Mouse (Mus musculus) embryonic facial prominence, embryonic 10.5 days (tissue): ENCODE measurements around the gene Tmem87b. TPM values are rescaled to one million over a fixed set of nuclear protein-coding genes. Genes with fewer than 3 reads are reported as not detected.

Source experiments
- DNase-seq: peaks from one replicate; pipeline ENCODE4 v3.0.0-alpha.2; 2017; ENCODE audit warnings: low spot score
- H3K27ac ChIP-seq: fragments of 300-500 bp; sonication (generic); replicated peaks from 2 replicates; pipeline ENCODE4 v1.5.1; 2016; ENCODE audit warnings: mild to moderate bottlenecking
- H3K27me3 ChIP-seq: fragments of 300-500 bp; sonication (generic); replicated peaks from 2 replicates; pipeline ENCODE4 v1.6.1; 2016; ENCODE audit warnings: low read depth, mild to moderate bottlenecking; ENCODE audit not compliant: poor library complexity, severe bottlenecking
- H3K36me3 ChIP-seq: fragments of 300-500 bp; sonication (generic); replicated peaks from 2 replicates; pipeline ENCODE4 v1.6.1; 2016; ENCODE audit warnings: mild to moderate bottlenecking, moderate library complexity
- H3K4me1 ChIP-seq: fragments of 300-500 bp; sonication (generic); 2 replicates; pipeline ENCODE4 v1.6.1; 2016
- H3K4me3 ChIP-seq: fragments of 300-500 bp; sonication (generic); 2 replicates; pipeline ENCODE4 v1.5.1; 2016; ENCODE audit warnings: mild to moderate bottlenecking, moderate library complexity
- H3K9me3 ChIP-seq: fragments of 300-500 bp; sonication (generic); 2 replicates; pipeline ENCODE4 v1.6.1; 2016; ENCODE audit warnings: mild to moderate bottlenecking
- WGBS: fragments of 180-500 bp; shearing (Covaris S2); methylation state at CpG from one replicate; pipeline ENCODE4 v1.1.7; 2016; 5-methylcytosine and 5-hydroxymethylcytosine counted together
- polyA plus RNA-seq: library from polyadenylated mRNA; unstranded; fragments of >200 nt; fragmentation: Nextera tagmentation; extraction: Ambion mirVana; gene quantifications from 2 replicates; pipeline ENCODE4 v1.2.1, GENCODE M21; 2016

Tmem87b gene
- polyA plus RNA-seq, 1 experiment from 2014 or later = 29.7 TPM

DNA sequence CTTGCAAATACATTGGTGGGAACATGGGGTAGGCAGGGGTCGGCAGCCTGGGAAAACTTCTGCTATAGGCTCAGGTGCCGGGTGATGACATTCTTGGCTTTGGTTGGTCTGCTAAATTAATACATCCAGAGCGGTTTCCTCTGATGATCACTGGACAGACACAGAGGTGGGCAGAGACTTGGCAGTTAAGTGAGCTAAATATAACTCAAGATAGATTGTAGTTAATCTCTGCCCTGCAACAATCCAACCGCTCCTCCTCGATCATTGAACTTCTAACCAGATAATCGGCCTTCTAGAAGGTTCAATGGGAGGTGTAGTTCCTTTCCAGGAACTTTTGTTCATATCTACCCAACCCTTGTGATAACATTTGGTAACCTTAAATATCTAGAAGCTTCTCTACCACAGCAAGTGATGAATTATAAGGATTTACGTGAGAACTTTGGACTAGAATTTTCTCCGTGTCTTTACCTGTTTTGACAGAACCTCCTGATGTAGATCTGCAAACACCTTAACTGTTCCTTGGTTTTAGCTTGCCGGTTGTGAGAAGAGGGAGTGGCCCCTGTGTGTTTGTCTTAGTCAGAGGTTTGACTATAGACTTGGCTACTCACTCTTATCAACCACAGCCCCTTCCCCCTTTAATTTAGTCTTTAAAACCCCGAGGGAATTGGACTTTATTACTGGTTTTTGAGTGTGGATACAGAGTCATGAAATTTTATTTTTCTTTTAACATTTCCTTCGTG, 26.9 kb upstream of the Tmem87b start:
- Histone ChIP-seq H3K27me3 (no peaks in the 10 kb centered on the region), H3K9me3 (no peaks in the 10 kb centered on the region), H3K4me1 (peaks cover 14% of the 10 kb centered on the region), H3K27ac (no peak overlapping the region), H3K4me3 (no peak overlapping the region), H3K36me3 (peaks cover 76% of the 10 kb centered on the region)
- WGBS = 90% methylated on average over 11 of the region's 11 CpGs
- no peak for DNase-seq

DNA sequence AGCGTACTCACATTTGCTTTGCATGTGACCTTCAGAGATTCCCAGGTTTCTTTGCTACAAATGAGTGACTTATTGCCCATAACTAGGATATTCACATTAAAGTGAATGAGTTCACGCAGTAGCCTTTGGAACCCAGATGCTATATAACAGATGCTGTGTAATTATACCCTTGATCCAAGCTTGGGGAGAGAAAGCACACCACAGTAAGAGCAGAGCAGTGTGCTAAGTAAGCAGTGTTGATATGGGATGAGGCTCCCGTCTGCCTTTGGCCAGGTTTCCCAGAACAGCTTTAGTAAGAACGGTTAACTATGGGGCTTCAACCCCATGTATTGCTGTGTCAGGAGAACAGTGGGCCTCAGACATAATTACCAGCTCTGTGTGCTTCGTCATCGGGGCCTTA, 24.0 kb upstream of the Tmem87b start:
- H3K36me3 ChIP-seq = peaks cover 91% of the 10 kb centered on the region
- WGBS = 77% methylated on average over 6 of the region's 6 CpGs
- H3K9me3 ChIP-seq = no peaks in the 10 kb centered on the region
- H3K27ac ChIP-seq = no peak overlapping the region
- H3K27me3 ChIP-seq = no peaks in the 10 kb centered on the region
- peaks cover 9% of the 10 kb centered on the region; the same call in 1 of the 2 replicates for H3K4me1 ChIP-seq
- H3K4me3 ChIP-seq = no peak overlapping the region
- no peak for DNase-seq

DNA sequence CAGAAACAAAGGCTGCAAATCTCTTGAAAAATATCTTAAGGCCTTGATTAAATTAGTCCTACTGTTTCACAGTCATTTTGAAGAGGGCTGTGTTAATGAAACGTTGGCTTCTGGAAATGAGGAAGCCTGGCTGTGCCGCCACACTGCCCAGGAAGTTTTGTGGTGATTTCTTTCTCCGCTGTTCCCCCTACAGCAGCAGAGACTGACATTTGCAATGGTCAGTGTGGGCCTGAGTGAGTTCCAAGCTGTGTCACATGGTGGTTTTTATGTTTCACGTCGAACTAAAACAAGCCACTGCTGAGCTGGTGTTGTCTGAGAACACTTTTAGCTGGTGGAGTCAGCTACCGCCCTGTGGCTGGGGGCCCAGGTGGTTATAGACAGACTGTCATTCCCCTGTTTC, 21.5 kb upstream of the Tmem87b start:
- Histone ChIP-seq H3K4me3 (no peak overlapping the region), H3K27ac (no peak overlapping the region), H3K27me3 (no peaks in the 10 kb centered on the region), H3K4me1 (peaks cover 9% of the 10 kb centered on the region; the same call in 1 of the 2 replicates), H3K36me3 (peaks cover 97% of the 10 kb centered on the region), H3K9me3 (no peaks in the 10 kb centered on the region)
- WGBS = 65% methylated on average over 6 of the region's 6 CpGs
- DNase-seq = no peak

DNA sequence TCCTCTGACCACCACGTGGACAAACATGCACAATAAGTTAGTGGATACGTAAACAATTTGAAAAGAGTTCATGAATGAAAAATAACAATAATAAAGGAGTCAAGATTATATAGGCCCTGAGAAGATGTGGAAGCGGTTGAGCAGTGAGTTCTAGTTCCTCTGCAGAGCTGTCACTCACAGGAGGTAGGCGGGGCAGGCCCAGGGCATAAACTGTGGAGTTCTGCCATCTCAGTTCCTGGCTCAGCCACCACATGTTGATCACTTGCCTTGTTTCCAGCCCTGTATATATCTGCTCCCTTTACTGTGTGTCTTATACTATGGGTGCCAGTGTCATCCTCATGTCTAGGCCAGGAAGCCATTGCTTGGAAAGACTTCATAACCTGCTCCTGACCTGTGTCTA, 14.5 kb upstream of the Tmem87b start:
- H3K27ac ChIP-seq = no peak overlapping the region
- H3K36me3 ChIP-seq = peaks cover 50% of the 10 kb centered on the region
- H3K4me1 ChIP-seq = no peaks in the 10 kb centered on the region
- no peak for DNase-seq
- WGBS = 92% methylated on average over 4 of the region's 4 CpGs
- H3K4me3 ChIP-seq = no peak overlapping the region
- no peaks in the 10 kb centered on the region for H3K9me3 ChIP-seq
- H3K27me3 ChIP-seq = no peaks in the 10 kb centered on the region

DNA sequence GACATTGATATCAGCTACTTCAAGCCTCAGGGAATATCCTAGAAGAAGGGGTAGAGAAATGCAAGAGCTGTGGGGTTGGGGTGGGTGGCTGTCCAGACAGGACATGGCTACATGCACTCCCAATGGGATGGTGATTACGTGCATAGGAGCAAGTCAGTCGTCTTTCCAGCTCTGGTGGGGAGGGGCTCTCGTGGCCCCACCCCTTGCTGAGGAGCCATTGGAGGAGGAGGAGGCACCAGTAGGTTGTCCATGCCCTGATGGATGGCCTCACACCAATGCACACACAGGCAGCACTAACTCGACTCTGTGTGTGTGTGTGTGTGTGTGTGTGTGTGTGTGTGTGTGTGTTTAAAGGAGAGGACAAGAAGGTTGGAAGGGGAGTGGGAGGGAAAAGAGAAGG, 12.6 kb upstream of the Tmem87b start:
- H3K4me3 ChIP-seq = no peak overlapping the region
- no peaks in the 10 kb centered on the region for H3K9me3 ChIP-seq
- DNase-seq = no peak
- no peaks in the 10 kb centered on the region for H3K27me3 ChIP-seq
- H3K27ac ChIP-seq = no peak overlapping the region
- H3K36me3 ChIP-seq = peaks cover 31% of the 10 kb centered on the region
- 79% methylated on average over 4 of the region's 4 CpGs for WGBS
- no peaks in the 10 kb centered on the region for H3K4me1 ChIP-seq

DNA sequence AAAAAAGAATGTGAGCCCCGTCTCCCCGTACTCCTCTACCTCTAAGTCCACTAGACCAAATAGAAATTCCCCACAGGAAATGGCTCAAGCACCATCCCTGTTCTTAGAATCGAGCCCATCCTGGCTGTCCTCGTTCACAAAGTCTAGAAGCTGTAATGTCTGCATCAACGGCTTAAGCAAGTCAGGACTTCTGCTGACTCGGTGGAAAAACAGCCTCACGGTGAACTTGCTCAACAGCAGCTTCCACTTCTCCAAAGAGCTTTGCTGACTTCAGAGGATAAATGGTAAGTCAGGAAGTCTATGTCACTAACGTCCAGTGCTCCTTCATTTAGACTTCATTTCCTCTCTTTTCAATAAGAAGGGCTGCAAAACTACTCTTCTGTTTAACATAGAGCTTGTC, 11.4 kb upstream of the Tmem87b start:
- Histone ChIP-seq H3K27me3 (no peaks in the 10 kb centered on the region), H3K27ac (no peak overlapping the region), H3K4me3 (no peak overlapping the region), H3K4me1 (no peaks in the 10 kb centered on the region), H3K9me3 (no peaks in the 10 kb centered on the region), H3K36me3 (peaks cover 19% of the 10 kb centered on the region)
- DNase-seq = no peak
- 79% methylated on average over 8 of the region's 8 CpGs for WGBS

DNA sequence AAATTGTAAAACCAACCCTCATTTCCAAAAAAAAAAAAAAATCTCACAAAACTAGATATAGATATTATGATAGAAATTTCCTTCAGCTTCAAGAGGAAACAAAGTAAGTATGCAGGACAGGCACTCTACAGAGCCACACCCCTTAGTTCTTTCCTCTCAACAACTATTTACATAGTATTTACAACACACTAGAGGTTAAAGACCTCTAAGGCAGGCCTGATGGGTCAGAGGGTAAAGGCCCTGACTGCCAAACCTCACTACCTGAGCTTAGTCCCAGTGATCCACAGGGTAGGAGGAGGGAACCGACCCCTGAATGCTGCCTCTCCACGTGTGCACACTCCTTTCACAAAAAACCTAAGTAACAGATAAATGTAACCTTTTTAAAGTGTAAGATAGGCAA, 5.2 kb upstream of the Tmem87b start:
- Histone ChIP-seq H3K27ac (no peak overlapping the region), H3K4me1 (0 out of 2 replicates have a peak, but pooled peaks cover 10% of the 10 kb centered on the region), H3K9me3 (no peaks in the 10 kb centered on the region), H3K4me3 (no peak overlapping the region), H3K27me3 (no peaks in the 10 kb centered on the region), H3K36me3 (no peaks in the 10 kb centered on the region)
- no peak for DNase-seq
- WGBS = 37% methylated on average over 2 of the region's 2 CpGs

DNA sequence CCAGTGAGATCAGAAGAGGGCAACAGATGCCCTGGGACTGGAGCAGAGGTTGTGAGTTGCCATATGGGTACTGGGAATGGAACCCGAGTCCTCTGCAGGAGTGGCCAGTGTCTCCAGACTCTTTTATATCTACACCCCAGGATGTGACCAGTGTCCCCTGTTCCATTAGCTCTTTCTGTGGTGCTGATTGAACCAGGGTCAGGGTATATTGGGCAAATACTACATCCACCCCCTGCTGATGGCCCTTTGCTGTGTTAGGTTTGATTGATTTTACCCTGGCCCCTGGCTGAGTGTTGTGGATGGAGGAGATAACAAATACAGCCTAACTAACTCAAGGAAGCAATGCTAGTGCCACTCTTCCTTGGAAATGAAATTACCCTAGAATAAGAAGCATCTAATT, 1.6 kb upstream of the Tmem87b start:
- 92% methylated on average over 1 of the region's 1 CpGs for WGBS
- no peak overlapping the region for H3K4me3 ChIP-seq
- no peak for DNase-seq
- no peaks in the 10 kb centered on the region for H3K36me3 ChIP-seq
- no peaks in the 10 kb centered on the region for H3K27me3 ChIP-seq
- peaks cover 23% of the 10 kb centered on the region for H3K4me1 ChIP-seq
- no peak overlapping the region for H3K27ac ChIP-seq
- H3K9me3 ChIP-seq = no peaks in the 10 kb centered on the region

DNA sequence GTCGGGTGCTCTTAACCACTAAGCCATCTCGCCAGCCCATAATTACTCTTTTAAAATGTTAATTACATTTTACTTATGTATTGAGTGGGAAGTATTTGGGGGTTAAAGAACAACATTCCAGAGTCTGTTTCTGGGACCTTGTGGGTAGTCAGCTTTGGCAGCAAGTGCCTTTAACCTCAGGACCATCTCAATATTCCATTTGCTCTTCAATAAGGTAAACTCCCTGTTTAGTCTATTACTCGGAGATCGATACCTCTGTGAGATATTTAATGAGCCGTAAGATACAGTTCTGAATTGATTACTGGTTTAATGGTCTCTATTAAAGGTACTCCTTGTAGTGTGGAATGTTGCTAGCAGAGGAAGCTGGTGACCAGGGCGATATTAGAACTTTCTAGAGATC, 1.0 kb upstream of the Tmem87b start:
- no peaks in the 10 kb centered on the region for H3K9me3 ChIP-seq
- H3K4me3 ChIP-seq = peak overlapping the region; percentile 87
- WGBS = 52% methylated on average over 6 of the region's 6 CpGs
- DNase-seq = no peak
- no peaks in the 10 kb centered on the region for H3K27me3 ChIP-seq
- H3K36me3 ChIP-seq = no peaks in the 10 kb centered on the region
- no peak overlapping the region for H3K27ac ChIP-seq
- peaks cover 23% of the 10 kb centered on the region for H3K4me1 ChIP-seq

DNA sequence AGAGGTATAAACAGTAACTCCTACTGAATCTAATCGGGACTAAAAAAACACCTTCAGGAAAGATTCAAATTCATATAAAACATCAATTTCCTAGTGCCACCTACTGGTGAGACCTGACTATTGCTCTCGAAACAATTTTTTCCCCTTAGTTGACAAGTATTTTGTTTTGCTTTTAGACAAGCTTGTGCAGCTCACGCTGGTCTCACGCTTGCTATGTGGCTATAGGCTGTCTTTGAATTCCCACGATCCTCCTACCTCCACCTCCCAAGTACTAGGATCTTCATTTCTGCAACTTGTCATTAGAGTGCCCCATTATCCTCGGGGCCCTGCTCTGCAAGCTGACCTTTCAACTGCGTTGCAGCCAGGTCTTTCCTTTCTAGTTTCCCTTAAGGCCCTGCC, 532 bp upstream of the Tmem87b start:
- H3K27ac ChIP-seq = peak overlapping the region; percentile 93

DNA sequence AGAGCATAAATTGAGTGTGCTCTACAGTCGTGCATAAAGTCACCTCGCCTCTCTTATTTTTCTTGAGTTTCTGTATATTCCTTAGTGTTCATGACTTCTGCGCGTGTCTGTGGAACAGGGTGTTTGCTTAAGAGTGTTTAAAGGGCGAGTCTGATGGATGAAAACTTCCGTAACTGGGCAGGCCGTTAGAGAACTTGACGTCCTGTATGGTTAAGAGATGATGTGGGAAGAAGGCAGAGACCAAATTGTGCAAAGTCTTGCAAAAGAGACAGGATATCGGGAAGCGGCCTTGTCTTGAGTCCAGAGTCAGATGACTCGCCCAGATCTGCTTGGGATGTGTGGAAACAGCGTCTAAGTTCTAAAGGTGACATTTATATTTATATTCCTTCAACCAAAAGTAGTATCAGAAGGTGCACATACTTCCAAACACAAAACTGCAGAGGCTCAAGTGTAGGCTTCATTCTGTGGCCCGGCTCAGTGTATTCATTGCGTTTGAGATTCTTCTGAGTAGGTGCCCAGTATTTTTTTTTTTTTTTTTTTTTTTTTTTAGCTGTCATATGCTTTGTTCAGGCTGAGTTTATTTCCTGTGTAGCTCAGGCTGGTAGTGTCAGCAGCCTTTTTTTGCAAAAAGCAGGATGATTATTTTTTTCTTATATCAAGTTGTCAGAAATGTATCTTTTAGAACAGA, 1.2 kb downstream of the Tmem87b start:
- no peaks in the 10 kb centered on the region for H3K9me3 ChIP-seq
- H3K27ac ChIP-seq = peak overlapping the region; percentile 93
- 26% methylated on average over 14 of the region's 14 CpGs for WGBS
- H3K4me3 ChIP-seq = peak overlapping the region; percentile 87
- peaks cover 23% of the 10 kb centered on the region for H3K4me1 ChIP-seq
- peaks cover 8% of the 10 kb centered on the region for H3K36me3 ChIP-seq
- H3K27me3 ChIP-seq = no peaks in the 10 kb centered on the region
- DNase-seq = no peak

More for the DNA sequence above, 532 bp upstream of the Tmem87b start:
- Histone ChIP-seq H3K9me3 (no peaks in the 10 kb centered on the region), H3K27me3 (no peaks in the 10 kb centered on the region), H3K4me3 (peak overlapping the region; percentile 87), H3K36me3 (no peaks in the 10 kb centered on the region), H3K4me1 (peaks cover 23% of the 10 kb centered on the region)
- no peak for DNase-seq
- under 1% methylated on average over 7 of the region's 7 CpGs for WGBS

DNA sequence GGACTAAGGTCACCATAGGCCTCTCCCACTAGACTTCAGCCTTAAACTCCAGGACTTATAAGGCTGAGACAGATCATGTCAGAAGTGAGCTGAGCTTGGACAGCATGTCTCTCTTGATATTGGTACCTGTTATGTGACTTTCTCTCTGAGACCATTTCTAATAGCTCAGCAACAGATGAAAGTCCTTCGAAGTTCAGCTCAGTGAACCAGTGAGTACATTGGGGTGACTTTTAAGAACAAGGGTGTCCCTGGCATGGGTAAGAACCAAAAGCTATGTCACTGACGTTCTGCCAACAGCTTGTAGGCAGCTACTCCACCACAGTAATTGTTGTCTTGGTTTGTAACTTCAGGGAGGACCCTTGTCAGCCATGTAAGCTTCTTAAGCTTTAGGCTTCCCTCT, 2.7 kb downstream of the Tmem87b start:
- H3K9me3 ChIP-seq = no peaks in the 10 kb centered on the region
- peaks cover 19% of the 10 kb centered on the region for H3K4me1 ChIP-seq
- 82% methylated on average over 2 of the region's 2 CpGs for WGBS
- H3K36me3 ChIP-seq = peaks cover 20% of the 10 kb centered on the region
- H3K27me3 ChIP-seq = no peaks in the 10 kb centered on the region
- no peak overlapping the region for H3K4me3 ChIP-seq
- H3K27ac ChIP-seq = no peak overlapping the region
- no peak for DNase-seq

DNA sequence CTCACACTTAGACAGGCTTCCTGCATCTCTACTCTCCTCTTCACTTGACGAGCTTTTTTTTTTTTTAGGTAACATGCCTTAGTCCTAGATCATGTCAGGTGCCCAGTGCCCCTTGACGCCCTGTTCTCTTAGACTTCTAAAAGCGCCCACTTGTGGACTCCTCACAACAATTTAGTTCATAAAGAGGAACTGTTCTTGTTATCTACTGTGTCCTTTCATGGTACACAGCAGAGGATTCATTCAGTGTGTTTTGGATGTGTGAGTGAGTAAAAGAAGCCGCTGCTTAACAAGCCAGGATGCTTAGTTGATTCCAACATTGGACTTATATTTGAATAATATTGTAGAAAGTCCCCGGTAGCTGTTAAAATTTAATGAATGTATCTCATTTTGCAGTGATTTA, 6.0 kb downstream of the Tmem87b start:
- peaks cover 10% of the 10 kb centered on the region for H3K4me1 ChIP-seq
- no peaks in the 10 kb centered on the region for H3K27me3 ChIP-seq
- H3K27ac ChIP-seq = no peak overlapping the region
- no peak overlapping the region for H3K4me3 ChIP-seq
- no peak for DNase-seq
- peaks cover 47% of the 10 kb centered on the region for H3K36me3 ChIP-seq
- 92% methylated on average over 5 of the region's 5 CpGs for WGBS
- no peaks in the 10 kb centered on the region for H3K9me3 ChIP-seq
